Mouse (Mus musculus) heart, adult 11 months (tissue): ENCODE measurements around the gene Tmprss4.
A peak's percentile ranks its signal among the peaks of the same experiment; 100 is the strongest.

Experiments
- DNase-seq: peaks from one replicate; pipeline ENCODE4 v3.0.0; 2022

The Tmprss4 gene

DNA sequence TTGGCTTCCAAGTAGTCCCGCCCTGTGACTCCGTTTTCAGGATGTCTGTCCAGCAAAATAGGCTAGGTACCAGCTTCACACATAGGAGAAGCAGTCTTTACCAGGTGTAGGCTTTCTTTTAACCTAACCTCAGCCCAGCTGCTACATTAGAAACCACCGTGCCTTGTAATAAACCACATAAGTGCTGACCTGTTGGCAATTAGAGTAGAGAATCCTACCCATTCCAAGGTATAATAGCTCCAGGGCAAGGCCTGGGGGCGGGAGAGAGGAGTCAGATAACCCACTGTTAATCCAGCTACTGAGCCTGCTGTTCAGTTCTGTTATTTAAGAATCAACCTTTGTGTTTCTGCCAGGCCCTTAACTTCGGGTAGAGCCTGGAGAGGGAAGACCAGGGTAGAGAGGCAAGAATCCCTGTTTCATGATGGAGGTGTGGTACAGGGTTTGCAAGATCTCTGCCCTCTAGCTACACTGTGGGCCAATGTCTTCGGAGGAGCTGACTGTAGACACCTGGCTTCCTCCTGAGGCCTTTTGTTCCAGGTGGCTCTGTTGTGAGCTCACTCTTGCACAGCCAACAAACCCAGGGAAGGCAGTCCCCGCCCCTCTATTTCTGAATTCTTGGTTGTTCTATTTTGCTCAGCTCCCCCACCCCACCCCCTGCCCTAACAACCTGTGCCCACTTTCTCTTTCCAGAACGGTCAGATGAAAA, 7.6 kb downstream of the Tmprss4 start:
- no peak for DNase-seq

GRCm38 (mm10) chr9:45195468-45195867, 8.4 kb downstream of the Tmprss4 start:
- no peak for DNase-seq

DNA sequence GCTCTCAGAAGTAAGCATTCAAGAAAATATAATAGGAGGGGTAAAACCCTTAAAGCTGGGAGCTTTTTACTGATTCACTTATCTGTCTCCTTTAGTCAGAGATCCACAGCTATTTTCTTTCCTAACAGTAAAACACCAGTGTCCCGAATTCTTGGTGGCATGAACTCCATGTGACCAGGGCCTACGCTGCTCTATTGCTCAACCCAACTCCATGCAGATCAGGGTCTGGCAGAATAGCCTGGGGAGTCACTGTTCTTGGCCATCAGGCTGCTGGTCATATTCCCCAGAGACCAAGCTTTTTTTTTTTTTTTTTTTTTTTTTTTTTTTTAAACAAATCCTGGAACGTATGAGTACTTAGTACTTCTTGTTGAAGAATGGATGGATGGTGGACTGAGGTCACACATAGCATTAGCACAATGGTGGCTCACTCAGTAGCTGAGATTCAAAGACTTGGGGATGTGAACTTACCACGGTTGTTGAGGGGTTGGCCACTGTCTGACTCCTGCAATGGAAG, 14.2 kb downstream of the Tmprss4 start:
- no peak for DNase-seq

GRCm38 (mm10) chr9:45188570-45189563, 15.0 kb downstream of the Tmprss4 start:
- DNase-seq, result no peak

DNA sequence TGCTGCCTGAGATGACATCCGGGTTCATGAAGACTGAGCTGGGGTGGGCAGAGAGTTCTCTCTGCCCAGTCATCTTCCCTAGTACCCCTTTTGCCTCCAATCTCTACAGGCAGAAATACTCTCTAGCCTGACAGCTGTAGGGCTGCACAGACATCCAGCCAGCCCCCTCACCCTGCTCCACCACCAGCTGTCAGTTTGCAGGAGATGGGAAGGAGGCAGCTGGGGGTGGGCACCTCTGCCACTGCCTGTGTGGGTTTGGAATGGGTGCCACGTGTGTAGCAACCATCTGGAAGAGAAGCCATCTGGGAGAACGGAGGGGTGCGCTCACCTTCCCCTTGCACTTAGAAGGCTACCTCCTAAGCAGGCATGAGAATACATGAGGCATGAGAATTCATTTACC, 18.6 kb downstream of the Tmprss4 start:
- peak; percentile 80 for DNase-seq

DNA sequence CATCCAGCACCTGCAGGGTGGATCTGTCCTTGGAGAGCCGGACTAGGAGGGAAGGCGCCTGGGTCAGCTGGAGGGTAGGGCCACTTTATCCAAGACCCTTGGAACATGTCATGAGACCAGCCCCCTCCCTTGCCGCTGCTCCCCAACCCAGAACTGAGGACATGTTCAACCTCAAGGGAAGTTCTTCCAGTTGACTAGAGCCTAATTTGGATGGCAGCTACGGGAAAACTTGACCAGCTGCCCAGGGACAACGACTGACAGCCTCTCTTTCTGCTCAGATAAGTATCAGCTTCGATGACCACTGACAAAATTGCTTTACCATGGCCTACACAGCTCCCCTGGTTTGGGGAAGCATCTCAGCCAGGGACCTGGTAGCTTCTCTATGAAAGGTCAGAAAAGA, 20.6 kb downstream of the Tmprss4 start:
- DNase-seq, result peak; percentile 63

DNA sequence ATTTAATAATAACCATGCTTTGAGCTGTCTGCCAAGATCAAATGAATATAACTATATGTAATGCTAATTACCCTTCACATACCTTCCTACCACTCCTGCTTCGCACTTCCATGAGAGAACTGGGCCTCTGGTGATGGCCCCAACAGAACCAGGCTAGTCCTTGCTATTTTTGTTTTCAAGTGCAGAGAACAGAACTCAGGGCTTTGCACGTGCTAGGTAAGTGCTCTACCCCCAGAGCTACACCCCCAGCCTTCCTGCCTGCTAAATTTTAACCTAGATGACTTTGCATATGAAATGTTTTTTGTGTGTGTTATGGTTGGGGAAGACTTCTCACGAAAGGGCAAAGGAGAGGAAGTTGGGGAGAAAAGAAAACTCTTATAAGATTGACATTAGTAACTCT, 21.4 kb downstream of the Tmprss4 start:
- peak; percentile 68 for DNase-seq

- peak; percentile 94 for DNase-seq
Measured at GRCm38 (mm10) chr9:45181770-45182169, 22.1 kb downstream of the Tmprss4 start, which contains the start of gene BC049352. Gene BC049352, plus strand, starts transcription at chr9:45182007.

DNA sequence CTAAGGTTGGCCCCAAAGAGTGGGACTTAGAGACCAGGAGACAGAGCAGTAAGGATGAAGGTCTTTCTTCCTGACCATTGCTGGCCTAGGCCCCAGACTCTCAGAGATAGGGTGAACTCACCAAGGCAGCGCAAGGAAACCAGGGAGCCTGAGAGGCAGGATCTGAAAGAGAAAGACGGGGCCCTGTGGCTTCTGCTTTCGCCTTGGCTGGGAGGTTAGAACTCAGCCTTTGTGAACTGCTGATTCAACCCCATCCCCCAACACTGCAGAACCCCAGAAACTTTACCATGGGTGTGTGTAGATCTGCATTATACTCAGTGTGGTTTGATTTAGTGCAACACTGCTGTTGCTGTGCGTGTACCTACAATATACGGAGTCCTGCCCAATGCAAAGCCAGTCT, 24.6 kb downstream of the Tmprss4 start:
- DNase-seq, result peak; percentile 88

DNA sequence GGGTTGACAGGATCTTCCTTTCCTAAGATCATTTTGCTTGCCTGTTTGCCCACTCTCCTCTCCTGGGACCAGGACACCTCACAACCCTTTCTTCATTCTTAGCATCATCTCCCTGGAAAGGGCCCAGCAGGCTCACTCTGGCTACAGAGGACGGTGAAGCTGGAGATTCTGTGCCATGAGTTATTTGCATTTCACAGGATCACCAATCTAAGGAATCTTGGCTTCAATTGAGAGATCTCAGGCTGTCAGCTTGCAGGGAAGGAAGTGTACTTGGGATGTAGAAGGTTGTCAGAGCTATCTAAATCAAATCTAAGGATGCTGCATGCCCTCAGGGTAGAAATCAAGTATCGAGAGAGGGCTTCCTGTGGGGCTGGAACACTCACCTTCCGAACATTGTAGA, 30.4 kb downstream of the Tmprss4 start:
- DNase-seq, result no peak

GRCm38 (mm10) chr9:45171073-45171610, 32.8 kb downstream of the Tmprss4 start:
- DNase-seq, result peak; percentile 78

- peak; percentile 33 for DNase-seq
Measured at GRCm38 (mm10) chr9:45170150-45170549, 33.7 kb downstream of the Tmprss4 start.

DNA sequence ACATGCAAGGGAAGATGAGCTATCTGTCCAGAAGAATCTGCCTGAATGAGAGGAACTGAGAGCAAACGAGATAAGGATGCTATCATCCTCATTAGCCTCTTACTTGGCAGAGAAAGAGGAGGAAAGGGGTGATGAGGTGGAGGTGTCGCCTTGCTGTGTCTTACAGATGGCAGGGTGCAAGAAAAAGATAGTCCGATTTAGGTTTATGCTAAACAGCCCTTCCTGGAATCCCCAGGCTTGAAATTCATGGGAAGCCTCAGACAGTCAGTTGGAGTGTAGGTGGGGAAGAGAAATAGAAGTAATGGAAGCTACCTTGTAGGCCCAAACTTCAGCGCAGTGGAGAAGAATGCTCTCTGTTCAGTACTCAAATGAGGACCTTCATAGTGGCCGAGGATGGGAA, 36.0 kb downstream of the Tmprss4 start:
- DNase-seq, result peak; percentile 28

DNA sequence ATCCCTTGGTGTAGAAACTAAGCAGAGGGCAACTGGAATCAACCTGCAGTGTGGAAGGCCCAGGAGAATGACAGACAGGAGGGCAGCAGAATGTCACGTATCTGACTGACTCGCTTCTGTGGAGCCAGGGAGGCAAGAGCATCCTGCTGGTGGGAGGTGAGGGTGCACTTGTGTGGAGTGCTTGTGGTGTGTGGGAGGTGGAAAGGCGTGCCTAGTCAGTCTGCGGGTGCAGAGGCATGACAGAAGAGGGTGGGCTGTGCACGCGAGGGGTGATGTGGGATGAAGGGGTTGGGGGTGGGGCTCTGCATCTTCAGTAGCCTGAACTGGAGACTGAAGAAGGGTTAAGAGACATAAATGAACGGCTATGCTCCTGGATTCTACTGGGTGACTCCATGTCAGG, 50.5 kb downstream of the Tmprss4 start:
- no peak for DNase-seq

DNA sequence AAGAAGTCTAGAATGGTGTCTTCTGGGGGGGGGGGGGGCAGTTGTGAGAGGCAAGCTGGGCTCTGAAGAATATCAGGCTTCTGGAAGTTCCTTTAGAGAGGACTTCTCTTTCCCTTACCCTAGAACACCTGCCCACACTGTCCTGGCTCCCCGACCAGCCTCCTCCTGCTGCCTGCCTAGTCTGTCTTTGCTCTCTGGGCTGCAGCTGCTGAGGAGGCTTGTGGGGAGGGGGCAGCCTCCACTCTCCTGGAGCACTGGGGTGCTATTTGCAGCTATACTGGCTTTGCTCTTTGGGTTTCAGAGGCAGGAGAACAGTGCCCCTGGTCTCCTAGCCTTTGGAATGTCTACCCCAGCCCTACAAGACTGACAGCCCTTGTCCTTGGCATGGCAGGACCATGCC, 53.0 kb downstream of the Tmprss4 start:
- DNase-seq, result no peak

- peak; percentile 91 for DNase-seq
Measured at GRCm38 (mm10) chr9:45146267-45146597, 57.7 kb downstream of the Tmprss4 start.

DNA sequence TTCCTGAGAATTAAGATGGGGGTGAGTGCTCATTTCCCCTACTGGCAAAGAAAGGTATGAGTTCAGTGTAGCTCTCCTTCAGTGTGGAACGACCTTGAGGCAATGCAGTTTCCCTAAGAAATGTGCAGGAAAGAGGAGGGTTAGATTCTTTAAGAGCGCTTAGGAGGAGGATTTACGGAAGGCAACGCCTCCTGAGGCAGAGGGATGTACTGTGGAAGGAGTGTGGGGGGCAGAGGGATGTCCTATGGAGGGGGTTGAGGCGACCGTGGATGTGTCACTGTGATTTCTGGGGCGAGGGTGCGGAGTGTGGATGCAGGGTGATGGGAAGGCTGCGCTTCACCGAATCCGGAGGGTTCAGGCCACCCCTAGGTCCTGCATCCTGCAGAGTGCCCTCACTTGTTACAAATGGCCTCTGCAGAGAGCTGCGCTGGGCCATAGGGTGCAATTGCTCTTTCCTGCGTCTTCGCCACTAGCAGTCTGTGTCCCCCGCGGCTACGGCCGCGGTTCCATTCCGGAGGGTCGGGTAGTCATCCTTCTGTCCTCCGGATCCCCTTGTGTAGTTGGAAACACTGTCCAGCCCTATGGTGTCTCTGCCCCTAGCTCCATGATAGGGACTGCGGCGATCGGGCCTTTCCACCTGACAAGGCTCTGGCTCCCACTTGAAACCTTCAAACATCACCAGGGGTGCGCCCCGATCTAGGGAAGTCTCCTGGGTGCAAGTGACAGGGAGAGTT, 58.2 kb downstream of the Tmprss4 start:
- no peak for DNase-seq

GRCm38 (mm10) chr9:45142686-45143085, 61.2 kb downstream of the Tmprss4 start:
- peak; percentile 91 for DNase-seq

GRCm38 (mm10) chr9:45140945-45141344, 62.9 kb downstream of the Tmprss4 start:
- DNase-seq, result peak; percentile 68

DNA sequence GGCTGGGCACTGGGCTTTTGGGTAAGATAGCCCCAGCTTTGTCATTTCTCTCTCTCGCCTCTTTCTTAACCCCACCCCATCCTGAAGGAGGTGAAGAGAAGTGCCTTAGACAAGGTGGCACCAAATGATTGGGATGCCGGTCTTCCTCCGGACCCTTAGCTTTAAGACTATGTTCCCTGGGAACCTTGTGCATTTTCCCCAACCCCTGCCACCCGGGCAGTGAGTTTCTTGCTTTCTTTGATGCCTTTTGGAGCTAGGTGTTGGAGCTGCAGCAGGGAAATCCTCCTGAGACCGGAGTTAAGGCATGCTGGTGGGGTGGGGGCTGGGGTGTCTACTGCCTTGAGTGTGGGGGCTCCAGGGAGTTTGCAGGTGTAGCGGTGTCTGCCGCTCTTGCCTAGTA, 64.8 kb downstream of the Tmprss4 start:
- DNase-seq, result no peak

- peak; percentile 93 for DNase-seq
Measured at GRCm38 (mm10) chr9:45138191-45139032, 65.5 kb downstream of the Tmprss4 start, which contains the start of gene Scn4b. Gene Scn4b, plus strand, starts transcription at chr9:45138395.
